Mouse (Mus musculus): Measurements from ENCODE around the gene Dnmt3a.

DNA sequence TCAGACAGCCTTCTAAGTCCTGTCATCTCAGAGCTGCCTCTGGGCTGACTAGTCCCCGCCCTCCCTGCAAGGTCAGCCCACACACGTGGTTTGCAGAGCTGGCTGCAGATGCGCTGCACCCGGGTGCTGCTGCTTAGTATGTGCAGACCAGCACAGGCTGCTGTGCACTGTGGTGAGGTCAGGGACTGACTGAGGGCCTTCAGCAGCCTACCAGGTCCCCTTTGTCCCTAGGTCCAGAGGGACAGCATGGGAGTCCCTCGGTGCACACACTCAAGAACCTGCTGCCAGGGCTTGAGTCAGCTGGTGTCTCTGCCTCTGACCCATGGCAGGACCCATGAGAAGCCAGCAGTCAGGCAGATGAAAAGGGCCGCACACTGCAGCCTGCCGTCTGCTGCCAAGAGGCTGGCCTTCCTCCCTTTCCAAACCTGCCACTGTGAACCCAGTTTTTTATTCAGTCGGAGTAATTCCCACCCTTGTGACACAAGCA is 25.4 kb upstream of the Dnmt3a start:
- no peak for TF ChIP-seq EP300 (IDR thresholded peaks at IDR 0.05)
- no peak for TF ChIP-seq CTCF (IDR thresholded peaks at IDR 0.05)

All from lung, postnatal 0 days (tissue).